Mouse (Mus musculus) CH12.LX (cell line): ENCODE data around the gene Erich2. TPM values are rescaled to one million over a fixed set of nuclear protein-coding genes. Genes with fewer than 3 reads are reported as not detected.

Experiments used
- DNase-seq: peaks from one replicate; pipeline ENCODE4 v3.0.0-alpha.2; 2013; ENCODE audit errors: extremely low read depth
- H3K27ac ChIP-seq: 2 replicates; pipeline ENCODE4 v1.5.1; 2012; ENCODE audit warnings: low read depth, mild to moderate bottlenecking, control low read depth, moderate library complexity; ENCODE audit not compliant: insufficient read depth
- H3K27me3 ChIP-seq: replicated peaks from 2 replicates; pipeline ENCODE3; 2012; ENCODE audit warnings: inconsistent platforms
- H3K36me3 ChIP-seq, 2 experiments: replicated peaks in 1 of 2; 2 replicates each; pipeline versions ENCODE3 to v1.6.1; 2012; ENCODE audit warnings: inconsistent platforms in 1 of 2, low read length in 1 of 2, mild to moderate bottlenecking in 1 of 2, mixed read lengths in 1 of 2, moderate library complexity in 1 of 2; ENCODE audit not compliant: control insufficient read depth in 1 of 2, insufficient read depth in 1 of 2
- H3K4me1 ChIP-seq, 2 experiments: 2 replicates each; pipeline ENCODE4 v1.6.1; 2012; ENCODE audit warnings: inconsistent platforms in 1 of 2, moderate library complexity in 1 of 2; ENCODE audit not compliant: insufficient read depth in 2 of 2, control insufficient read depth in 1 of 2
- H3K4me2 ChIP-seq: 2 replicates; pipeline ENCODE4 v1.6.1; 2012; ENCODE audit warnings: low read depth, mild to moderate bottlenecking, control low read depth; ENCODE audit not compliant: poor library complexity, insufficient read depth, severe bottlenecking
- H3K4me3 ChIP-seq, 3 experiments: fragments of 150-350 bp in 1 of 3; sonication (generic) in 1 of 3; replicated peaks in 1 of 3; 2 replicates each; pipeline versions ENCODE3 to v1.5.1; 2011 to 2012; ENCODE audit warnings: low read depth in 2 of 3, low read length in 2 of 3, mild to moderate bottlenecking in 2 of 3, moderate library complexity in 2 of 3, control low read depth in 1 of 3, improper control_type of control experiment in 1 of 3, inconsistent platforms in 1 of 3, mixed read lengths in 1 of 3; ENCODE audit not compliant: poor library complexity in 1 of 3
- H3K79me2 ChIP-seq: replicated peaks from 2 replicates; pipeline ENCODE4 v1.6.1; 2012; ENCODE audit warnings: mild to moderate bottlenecking, moderate library complexity; ENCODE audit not compliant: control insufficient read depth, poor library complexity, insufficient read depth, severe bottlenecking; ENCODE audit errors: extremely low read depth
- H3K9ac ChIP-seq: 2 replicates; pipeline ENCODE4 v1.6.1; 2012; ENCODE audit warnings: low read depth, mild to moderate bottlenecking, control low read depth, moderate library complexity; ENCODE audit not compliant: insufficient read depth
- H3K9me3 ChIP-seq: replicated peaks from 2 replicates; pipeline ENCODE3; 2012; ENCODE audit warnings: low read length, inconsistent platforms, mixed read lengths
- BHLHE40 ChIP-seq: IDR thresholded peaks from 2 replicates; pipeline ENCODE4 v1.6.1; 2011; ENCODE audit warnings: mild to moderate bottlenecking, low read depth, low read length, improper control_type of control experiment
- ELF1 ChIP-seq: IDR thresholded peaks from 2 replicates; pipeline ENCODE4 v1.6.1; 2014; ENCODE audit warnings: low read depth, mild to moderate bottlenecking, inconsistent platforms, low read length, improper control_type of control experiment
- GABPA ChIP-seq: IDR thresholded peaks from 2 replicates; pipeline ENCODE4 v1.6.1; 2012; ENCODE audit warnings: low read depth, low read length, improper control_type of control experiment, inconsistent platforms; ENCODE audit not compliant: insufficient replicate concordance
- HCFC1 ChIP-seq: IDR thresholded peaks from 2 replicates; pipeline ENCODE4 v1.6.1; 2012; ENCODE audit warnings: low read depth, mild to moderate bottlenecking, inconsistent platforms, low read length, improper control_type of control experiment
- KAT2A ChIP-seq: IDR thresholded peaks from 2 replicates; pipeline ENCODE4 v1.6.1; 2012; ENCODE audit warnings: low read length, improper control_type of control experiment, inconsistent platforms; ENCODE audit not compliant: insufficient replicate concordance
- MAX ChIP-seq: IDR thresholded peaks from 2 replicates; pipeline ENCODE4 v1.6.1; 2011; ENCODE audit warnings: low read length, improper control_type of control experiment
- NRF1 ChIP-seq: IDR thresholded peaks from 2 replicates; pipeline ENCODE4 v1.6.1; 2014; ENCODE audit warnings: low read depth, mild to moderate bottlenecking, inconsistent platforms, low read length, improper control_type of control experiment, moderate library complexity
- RAD21 ChIP-seq: IDR thresholded peaks from 2 replicates; pipeline ENCODE4 v1.6.1; 2011; ENCODE audit warnings: low read depth, mild to moderate bottlenecking, low read length, improper control_type of control experiment, moderate library complexity
- SIN3A ChIP-seq: IDR thresholded peaks from 2 replicates; pipeline ENCODE4 v1.6.1; 2012; ENCODE audit warnings: low read length, improper control_type of control experiment, inconsistent platforms
- ZC3H11A ChIP-seq: IDR thresholded peaks from 2 replicates; pipeline ENCODE4 v1.6.1; 2012; ENCODE audit warnings: low read depth, mild to moderate bottlenecking, inconsistent platforms, low read length, improper control_type of control experiment
- ZMIZ1 ChIP-seq: IDR thresholded peaks from 2 replicates; pipeline ENCODE4 v1.6.1; 2012; ENCODE audit warnings: low read depth, mild to moderate bottlenecking, inconsistent platforms, low read length, improper control_type of control experiment
- ZNF384 ChIP-seq: IDR thresholded peaks from 2 replicates; pipeline ENCODE4 v1.6.1; 2012; ENCODE audit warnings: low read depth, low read length, improper control_type of control experiment, inconsistent platforms
- dilution Hi-C: fragments of 300-500 bp; cut with MboI; formaldehyde crosslinking; loops from 2 replicates; pipeline ENCODE4 v1.14.3; 2020; ENCODE audit warnings: low sequenced_read_pairs; ENCODE audit not compliant: extremely low pct_unique_long_range_greater_than_20kb, extremely low pct_ligation_motif_present
- in situ Hi-C: fragments of 300-500 bp; cut with MboI; formaldehyde crosslinking; loops from 3 replicates; pipeline ENCODE4 v1.14.3; 2019; ENCODE audit warnings: low sequenced_read_pairs, low pct_ligation_motif_present, low pct_unique_long_range_greater_than_20kb, mixed read lengths
- polyA plus RNA-seq: library from polyadenylated mRNA; unstranded; fragments of >175 nt; gene quantifications from 2 replicates; pipeline ENCODE4 v1.2.1, GENCODE M21; 2012; ENCODE audit warnings: low read depth; ENCODE audit not compliant: insufficient read length
- total RNA-seq, 2 experiments: library from RNA; depleted of rRNA; stranded (reverse); fragments of 300-350 nt in 1 of 2; fragments of >200 nt in 1 of 2; gene quantifications; 2 replicates each; pipeline ENCODE4 v1.2.3; 2012 to 2014

Erich2 gene
- total and polyA plus RNA-seq, 3 experiments, result 0.24 TPM; not detected in 2

DNA sequence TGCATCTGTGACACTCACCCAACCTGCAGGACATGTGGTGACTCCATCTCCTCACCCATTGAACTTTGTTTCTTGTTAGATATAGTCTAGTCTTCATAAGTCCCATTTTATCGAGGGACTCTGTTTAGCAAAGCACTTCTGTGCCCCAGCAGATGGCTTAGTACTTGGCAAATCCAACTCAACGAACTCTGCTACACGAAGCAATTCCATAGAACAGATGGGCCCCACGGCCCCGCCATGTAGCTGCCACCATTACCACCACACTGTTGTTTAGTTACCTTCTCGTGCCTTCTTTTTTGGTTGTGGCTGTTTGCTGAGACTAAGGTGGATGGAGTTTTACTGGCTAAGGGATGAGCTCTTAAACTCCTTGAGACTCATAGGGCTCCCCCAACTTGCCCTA lies 79.6 kb downstream of the Erich2 start:
- no peak for DNase-seq

More for the DNA sequence above, 79.6 kb downstream of the Erich2 start:
- TF ChIP-seq RAD21 (no peak), SIN3A (no peak), MAX (no peak), BHLHE40 (no peak), ELF1 (no peak), ZNF384 (no peak), NRF1 (no peak), KAT2A (no peak), GABPA (no peak), HCFC1 (no peak), ZC3H11A (no peak), ZMIZ1 (no peak)
- Histone ChIP-seq H3K36me3 (no peaks in the 10 kb centered on the region), H3K27ac (no peak overlapping the region), H3K9ac (no peak overlapping the region), H3K4me3 (no peak overlapping the region), H3K27me3 (no peaks in the 10 kb centered on the region), H3K4me2 (no peak overlapping the region), H3K9me3 (no peaks in the 10 kb centered on the region), H3K4me1 (peaks cover 0 to 21% of the 10 kb centered on the region in 2 experiments; a peak in 2 of 4 replicates), H3K79me2 (no peaks in the 10 kb centered on the region)
- in situ Hi-C loops, result no loop called here
- dilution Hi-C loops, result no loop called here

Other genes with a start within 250 kb of the Erich2 start
- gene Sp5, start 33.9 kb upstream of the Erich2 start, total RNA-seq (2012; rRNA removed), result not detected in 2 replicates
- not detected in 2 replicates for gene Sp5, start 33.9 kb upstream of the Erich2 start, total RNA-seq (2014; rRNA removed)
- not detected in 2 replicates for gene Sp5, start 33.9 kb upstream of the Erich2 start, polyA plus RNA-seq
- gene Gad1, start 44.3 kb downstream of the Erich2 start, total RNA-seq (2012; rRNA removed), result 0.50 and 1.4 TPM in 2 replicates
- 1.7 and 1.9 TPM in 2 replicates for gene Gad1, start 44.3 kb downstream of the Erich2 start, total RNA-seq (2014; rRNA removed)
- gene Gad1, start 44.3 kb downstream of the Erich2 start, polyA plus RNA-seq, result 1.2 and 1.3 TPM in 2 replicates
- gene Gorasp2, start 152.8 kb downstream of the Erich2 start, total RNA-seq (2012; rRNA removed), result 65.4 and 74.9 TPM in 2 replicates
- gene Gorasp2, start 152.8 kb downstream of the Erich2 start, total RNA-seq (2014; rRNA removed), result 72.0 and 77.4 TPM in 2 replicates
- gene Gorasp2, start 152.8 kb downstream of the Erich2 start, polyA plus RNA-seq, result 115 and 145 TPM in 2 replicates
- gene Gm26558, start 153.3 kb downstream of the Erich2 start, total RNA-seq (2012; rRNA removed), result 0.63 and 0.64 TPM in 2 replicates
- not detected in 2 replicates for gene Gm26558, start 153.3 kb downstream of the Erich2 start, total RNA-seq (2014; rRNA removed)
- gene Gm26558, start 153.3 kb downstream of the Erich2 start, polyA plus RNA-seq, result 0.33 TPM in 1 of 2 replicates, not detected in the other